Mouse (Mus musculus): ENCODE data around the gene Exoc8. TPM values are rescaled to one million over a fixed set of nuclear protein-coding genes. Genes with fewer than 3 reads are reported as not detected.

Gene Exoc8
- total RNA-seq (2021), result 10 to 100 TPM; 21.0 to 21.1 TPM
- long read RNA-seq, experiment 1, full-length matches to known transcripts, result 21 of 21 reads
- long read RNA-seq, experiment 1, partial matches to known transcripts, result 0 of 21 reads
- long read RNA-seq, experiment 1, other reads (novel, unspliced or antisense), result 0 of 21 reads
- long read RNA-seq, experiment 2, full-length matches to known transcripts, result 14 of 14 reads
- long read RNA-seq, experiment 2, partial matches to known transcripts, result 0 of 14 reads
- long read RNA-seq, experiment 2, other reads (novel, unspliced or antisense), result 0 of 14 reads

GRCm38 (mm10) chr8:124897386-124898250 lies at the start of gene Exoc8, which contains the start of gene Sprtn:
Gene Exoc8 (minus strand): TSS chr8:124897705.
Gene Sprtn (plus strand): TSS chr8:124897886.
- peak; percentile 99 for DNase-seq

GRCm38 (mm10) chr8:124944406-124944805 lies 46.9 kb upstream of the Exoc8 start:
- DNase-seq, result no peak

DNA sequence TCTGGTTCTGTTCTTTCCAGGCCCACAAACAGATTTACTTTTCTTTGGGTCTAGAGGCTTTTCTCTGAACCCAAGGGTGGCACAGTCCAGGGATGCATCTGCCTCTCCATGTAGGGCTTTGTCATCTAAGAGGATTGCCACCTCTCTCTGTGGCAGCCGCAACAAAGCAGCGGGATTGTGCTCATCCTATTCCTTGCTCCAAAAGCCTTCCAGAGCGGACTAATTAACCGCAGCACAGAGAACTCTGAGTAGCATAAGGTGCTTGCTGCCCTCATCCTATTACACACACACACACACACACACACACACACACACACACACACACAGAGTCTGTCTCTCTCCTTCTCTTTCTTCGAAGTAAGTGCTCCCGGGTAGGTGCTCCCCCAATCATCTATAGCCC lies 46.3 kb upstream of the Exoc8 start:
- DNase-seq, result no peak

DNA sequence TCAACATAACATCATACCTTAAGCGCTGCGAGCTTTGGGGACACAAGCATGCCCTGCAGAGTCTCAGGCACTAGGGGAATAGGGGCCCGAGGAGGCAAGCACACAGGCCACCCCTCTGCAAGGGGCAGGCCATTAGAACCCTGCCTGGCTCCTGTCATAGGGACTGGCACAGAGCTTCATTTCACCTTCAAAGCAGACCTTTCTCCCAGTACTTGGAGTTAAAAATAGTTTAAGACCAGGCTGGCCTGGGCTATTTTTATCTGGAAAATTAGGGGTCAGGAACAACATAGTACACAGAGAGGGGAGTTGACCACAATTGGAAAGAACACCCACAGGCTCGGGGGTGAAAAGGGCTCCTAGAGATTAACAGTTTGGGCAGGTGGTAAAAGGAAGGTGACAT lies 39.8 kb upstream of the Exoc8 start:
- DNase-seq, result no peak

DNA sequence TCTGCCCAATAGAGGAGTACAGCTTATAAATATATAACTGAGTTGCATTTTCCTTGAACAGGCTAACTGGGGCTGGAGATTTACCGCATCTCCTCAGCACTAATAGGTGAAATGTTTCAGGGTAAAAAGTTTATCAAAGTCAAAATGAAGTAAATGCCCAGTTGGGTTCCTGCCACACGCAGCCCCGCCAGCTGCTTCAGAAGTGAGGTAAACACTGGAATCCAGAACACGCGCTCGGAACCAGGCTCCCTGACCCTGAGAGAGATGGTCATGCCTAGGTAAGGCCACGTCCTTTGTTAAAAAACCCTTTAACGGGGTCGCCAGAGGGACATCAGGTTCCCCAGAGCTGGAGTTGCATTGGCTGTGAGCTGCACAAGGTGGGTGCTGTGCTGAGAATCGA lies 39.2 kb upstream of the Exoc8 start:
- no peak for DNase-seq

DNA sequence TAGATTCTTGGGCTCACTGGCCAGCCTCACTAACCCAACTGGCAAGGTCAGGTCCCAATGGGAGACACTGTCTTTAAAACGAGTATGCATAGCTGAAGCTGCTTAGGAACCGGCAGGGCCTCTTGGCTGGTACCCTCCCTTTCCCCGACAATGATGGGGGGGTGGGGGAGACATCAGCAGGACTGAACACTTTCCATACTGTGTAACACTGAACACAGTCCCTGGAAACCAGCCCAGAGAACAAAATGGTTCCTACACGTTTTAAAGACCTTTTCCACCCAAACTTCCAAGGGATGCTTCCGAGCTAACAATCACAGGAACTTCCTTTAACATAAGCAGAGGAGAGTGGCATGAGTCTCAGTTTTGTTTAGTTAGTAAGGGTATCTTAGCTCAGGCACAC lies 37.6 kb upstream of the Exoc8 start:
- no peak for DNase-seq

- DNase-seq, result no peak
These were observed 34.9 kb upstream of the Exoc8 start for GRCm38 (mm10) chr8:124932435-124932834.

DNA sequence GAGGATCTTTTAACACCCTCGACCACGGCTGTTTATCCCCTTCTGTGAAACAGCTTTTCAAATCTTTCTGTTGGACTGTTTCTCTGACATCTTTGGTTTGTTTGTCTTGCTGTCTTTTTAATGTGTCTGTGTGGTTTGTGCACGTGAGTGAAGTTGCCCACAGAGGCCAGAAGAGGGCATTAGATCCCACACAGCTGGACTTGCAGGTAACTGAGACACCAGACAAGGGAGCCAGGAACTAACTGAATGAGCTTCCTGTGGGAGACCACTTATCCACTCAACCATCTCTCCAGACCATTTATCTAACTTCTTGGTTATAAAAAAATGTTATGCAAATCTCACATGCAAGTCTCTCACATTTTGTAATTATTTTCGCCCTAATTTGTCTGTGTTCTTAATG lies 33.1 kb upstream of the Exoc8 start:
- DNase-seq, result no peak

DNA sequence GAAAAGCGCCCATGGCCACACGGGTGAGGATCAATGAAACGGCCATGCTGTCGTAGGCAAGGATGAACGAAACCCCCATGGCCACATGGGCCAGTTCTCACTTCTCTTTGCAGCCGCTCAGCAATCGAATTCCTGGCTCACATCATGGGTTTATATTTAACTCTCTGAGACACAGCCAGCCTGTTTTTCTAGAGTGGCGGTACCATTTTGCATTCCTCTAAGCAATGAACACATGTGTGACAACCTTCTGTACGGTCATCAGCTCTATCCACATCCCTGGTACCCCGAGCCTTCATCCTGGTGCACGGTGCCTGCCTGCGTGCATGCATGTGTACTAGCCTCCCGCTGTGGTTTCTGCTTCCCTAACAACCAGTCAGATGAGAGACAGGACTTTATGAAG lies 32.6 kb upstream of the Exoc8 start:
- no peak for DNase-seq

DNA sequence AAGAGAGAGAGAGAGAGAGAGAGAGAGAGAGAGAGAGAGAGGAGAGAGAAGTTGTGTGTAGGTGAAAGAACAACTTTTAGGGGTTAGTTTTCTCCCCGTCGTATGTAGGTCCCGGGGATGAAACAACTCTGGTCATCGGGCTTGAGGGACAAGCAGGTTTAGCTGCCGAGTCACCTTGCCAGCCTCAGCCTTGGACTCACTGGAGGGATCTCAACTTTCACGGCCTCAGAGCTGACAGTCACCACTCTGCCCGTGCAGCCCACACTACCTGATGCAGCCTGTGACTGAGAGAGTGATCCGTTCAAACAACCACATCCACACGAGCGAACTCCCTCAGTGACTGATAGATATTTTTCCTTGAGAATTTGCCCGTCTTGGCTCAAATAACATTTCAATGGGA lies 31.5 kb upstream of the Exoc8 start:
- DNase-seq, result no peak

GRCm38 (mm10) chr8:124926351-124926771 lies 28.9 kb upstream of the Exoc8 start:
- DNase-seq, result peak; percentile 59

- no peak for DNase-seq
These were observed 28.2 kb upstream of the Exoc8 start for GRCm38 (mm10) chr8:124925544-124926266.

DNA sequence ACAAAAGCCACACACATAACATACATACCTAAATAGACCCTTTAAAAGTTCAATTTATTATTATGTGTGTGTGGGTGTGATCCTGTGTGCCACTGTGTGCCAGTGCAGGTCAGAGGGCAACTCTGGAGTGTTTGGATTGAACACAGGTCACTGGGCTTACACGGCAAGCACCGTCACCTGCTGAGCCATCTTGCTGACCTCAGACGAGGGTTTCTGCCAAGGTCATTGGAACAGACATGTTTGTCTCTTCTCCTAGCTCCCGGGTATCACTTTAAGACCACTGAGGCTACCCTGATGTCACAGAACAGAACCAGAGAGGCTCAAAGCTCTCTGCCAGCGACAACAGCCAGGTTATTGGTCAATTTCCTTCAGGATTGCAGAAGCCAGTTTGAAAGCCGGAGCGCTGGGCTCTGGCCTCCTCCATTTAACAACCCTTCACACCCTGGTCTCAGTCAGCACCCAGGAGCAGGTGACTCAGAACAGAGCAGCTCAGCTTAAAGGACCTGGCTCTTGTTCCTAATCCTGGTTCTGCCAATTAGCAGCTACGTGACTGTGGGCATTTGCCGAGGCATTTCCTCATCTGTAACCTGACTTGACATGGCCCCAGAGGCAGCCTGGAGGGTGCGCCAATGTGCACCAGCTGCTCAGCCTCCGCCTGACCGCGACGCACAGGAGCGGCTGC lies 26.6 kb upstream of the Exoc8 start:
- peak; percentile 63 for DNase-seq

DNA sequence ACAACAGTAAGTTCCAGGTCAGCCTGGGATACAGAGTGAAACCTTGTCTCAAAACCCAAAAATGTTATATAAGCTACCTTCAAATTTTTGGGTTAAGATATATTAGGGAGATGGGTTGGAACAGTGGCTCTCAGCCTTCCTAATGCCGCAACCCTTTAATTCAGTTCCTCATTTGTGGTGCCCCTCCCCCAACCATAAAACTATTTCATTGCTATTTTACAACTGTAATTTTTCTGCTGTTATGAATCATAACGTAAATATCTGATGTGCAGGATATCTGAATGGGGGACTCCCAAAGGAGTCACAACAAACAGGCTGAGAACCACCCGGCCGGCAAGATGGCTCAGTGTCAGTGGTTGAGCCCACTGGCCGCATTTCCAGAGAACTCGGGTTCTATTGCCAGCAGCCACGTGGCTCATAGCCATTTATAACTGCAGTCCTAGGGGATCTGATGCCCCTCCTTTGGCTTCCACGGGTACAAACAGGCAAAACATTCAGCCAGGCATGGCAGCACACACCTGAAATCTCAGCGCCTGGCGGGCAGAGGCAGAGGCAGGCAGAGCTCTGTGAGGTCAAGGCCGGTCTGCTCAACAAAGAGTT lies 25.1 kb upstream of the Exoc8 start:
- DNase-seq, result peak; percentile 55

DNA sequence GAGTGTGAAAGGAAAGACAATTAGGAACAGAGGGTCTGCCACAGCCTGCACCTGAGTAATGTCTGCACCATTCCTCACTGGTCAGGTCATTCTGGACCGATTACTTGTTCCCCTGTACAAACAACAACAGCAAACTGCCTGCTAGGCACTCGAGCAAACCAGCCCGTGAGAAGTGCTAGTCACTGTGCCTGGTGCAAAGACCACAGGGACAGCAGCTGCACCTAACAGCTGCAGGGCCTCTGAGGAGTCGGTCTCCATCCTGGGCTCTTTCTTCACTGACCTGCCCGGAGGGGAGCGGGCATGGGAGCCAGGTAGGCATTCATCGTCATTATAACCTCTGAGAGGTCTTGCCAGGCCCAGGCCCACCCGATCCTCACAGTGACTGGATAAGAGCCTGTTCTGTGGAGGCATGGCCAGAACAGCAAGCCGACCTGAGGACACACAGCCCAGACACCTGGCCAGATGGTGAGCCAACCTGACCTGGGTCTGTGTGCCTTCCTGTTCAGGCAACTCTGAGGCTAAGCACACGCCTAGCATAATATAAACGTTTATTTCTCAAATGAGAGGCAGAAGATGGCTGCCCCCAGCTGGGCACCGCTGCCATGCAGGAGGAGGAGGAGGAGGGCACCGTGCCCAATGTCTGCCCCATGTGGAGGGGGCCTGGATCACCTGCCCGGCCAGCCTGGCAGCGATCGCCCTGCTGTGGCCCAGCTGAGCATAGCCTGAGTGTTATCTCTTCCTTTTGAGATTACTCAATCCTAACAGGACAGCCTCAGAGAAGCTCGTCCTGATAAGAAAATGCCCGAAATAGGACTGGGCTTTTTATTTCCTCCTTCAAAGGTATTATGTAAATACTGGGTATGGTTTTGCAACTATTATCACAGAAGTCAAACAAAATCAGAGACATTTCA lies 24.1 kb upstream of the Exoc8 start:
- DNase-seq, result peak; percentile 53

GRCm38 (mm10) chr8:124917741-124918484 lies 20.4 kb upstream of the Exoc8 start:
- DNase-seq, result no peak

DNA sequence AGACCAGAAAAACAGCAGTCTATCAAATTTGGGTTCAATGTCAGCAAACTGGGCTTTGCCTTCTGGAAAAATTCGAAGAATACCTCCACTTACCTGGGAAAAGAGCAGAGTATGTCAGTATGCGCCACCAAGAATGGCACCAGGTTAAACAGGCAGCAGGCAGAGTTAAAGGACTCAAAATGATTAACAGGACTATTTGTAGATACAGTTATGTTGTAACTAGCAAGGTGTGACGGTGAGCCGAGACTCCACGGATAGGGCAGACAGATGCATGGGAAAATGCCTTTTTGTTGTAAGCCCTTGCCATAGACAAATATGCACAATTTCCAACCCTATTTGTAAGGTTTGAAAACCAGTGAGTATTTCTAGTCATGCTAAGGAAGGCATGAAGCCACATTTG lies 16.6 kb upstream of the Exoc8 start:
- DNase-seq, result no peak

DNA sequence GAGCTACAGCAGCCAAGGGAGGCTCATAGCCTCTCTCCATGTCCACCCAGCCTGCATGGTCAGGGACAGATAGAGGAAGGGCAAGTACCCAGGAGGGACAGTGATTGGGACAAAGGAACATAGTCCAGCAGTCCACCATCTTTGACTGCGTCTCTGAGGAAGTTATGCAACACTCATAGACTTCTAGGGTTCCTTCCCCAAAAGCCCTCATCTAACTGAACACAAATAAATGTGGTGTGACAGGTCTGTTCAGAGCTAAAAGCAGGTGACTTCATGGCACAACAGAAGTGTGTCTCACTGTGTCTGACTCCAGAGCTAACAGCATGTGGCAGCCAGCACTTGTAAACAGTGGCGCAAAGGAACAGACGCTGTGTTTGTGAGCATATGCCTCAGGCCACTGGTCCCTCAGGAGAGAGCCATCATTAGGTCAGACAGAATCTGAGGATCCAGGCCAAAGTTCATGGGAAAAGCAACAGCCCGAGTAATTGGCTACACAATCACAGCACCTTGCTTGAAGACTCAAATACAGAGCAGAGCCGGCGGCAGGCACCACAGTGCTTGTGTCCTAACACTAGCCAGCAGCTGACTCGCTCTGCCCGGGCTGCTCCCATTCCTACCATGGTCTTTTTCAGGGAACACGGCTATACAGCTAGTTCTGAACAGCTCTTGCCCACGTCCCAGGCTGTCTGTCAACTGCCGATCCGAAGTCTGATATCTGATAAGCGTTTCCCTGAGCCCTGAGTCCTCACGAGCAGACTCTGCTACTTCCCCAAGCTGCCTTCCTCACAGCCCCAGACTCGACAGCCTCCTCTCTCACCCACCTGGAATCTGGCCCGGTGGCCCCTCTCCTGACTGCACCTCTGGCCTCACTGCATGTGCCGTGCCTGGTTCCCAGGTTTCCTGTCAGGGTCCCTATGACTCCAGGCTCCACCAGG lies 14.7 kb upstream of the Exoc8 start:
- DNase-seq, result peak; percentile 56

DNA sequence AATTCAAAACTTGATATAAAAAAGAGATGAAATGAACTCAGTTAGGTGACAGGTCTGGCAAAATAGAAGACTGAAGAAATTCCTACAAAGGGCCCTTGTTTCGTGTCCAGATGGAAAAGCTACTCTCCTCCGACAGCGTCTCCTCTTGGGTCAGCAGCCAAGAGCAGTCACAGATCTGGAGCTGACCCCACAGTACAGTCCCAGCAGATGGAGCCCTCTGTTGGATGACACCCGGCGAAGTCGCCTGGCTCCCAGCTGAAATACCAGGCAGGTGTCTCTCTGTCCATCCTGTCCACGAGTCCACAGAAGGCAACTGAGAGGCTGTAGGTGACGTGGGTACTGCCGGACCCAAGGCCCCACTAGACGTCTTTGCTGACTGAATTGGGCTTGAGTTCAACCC lies 12.8 kb upstream of the Exoc8 start:
- DNase-seq, result no peak
